Comparison of ENCODE assay signal across 9 mouse cellular contexts in the genomic region with DNA sequence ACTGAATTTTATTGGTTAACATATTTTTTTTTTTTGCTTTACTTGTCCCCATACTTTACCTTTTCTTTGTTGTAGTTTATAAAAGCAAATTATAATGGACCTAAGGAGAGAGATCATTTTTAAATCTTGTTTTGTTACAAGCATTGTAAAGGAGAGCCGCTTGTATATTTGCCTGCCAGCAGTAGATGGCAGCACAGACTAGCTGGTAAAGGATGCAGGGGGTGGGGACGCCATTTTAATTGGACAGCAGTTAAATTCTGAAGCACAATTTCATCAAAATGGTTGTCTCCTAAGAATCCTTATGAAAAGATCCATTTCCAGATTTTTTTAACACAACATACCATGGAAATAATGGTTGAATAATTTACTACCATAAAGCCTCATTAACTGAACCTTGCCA.
DNase-seq lines count a peak whose midpoint lies in the region; ATAC-seq and TF ChIP-seq lines count a peak whose summit lies in the region.
"Had no signal": no experiment of that assay in that cellular context is flagged by ENCODE, and none has a peak within 500 bp of the region (broad histone marks: within the 10 kb centered on the region; RNA-seq: fewer than 3 reads in every experiment).

No protein-coding gene starts in this region.

- 15% methylated on average over 2 of the region's 2 CpGs for WGBS in heart, embryonic 10.5 days
- WGBS in heart, embryonic 12.5 days: 13% methylated on average over 2 of the region's 2 CpGs
- 23% methylated on average over 2 of the region's 2 CpGs for WGBS in thymus, adult 2 months
- 32% methylated on average over 2 of the region's 2 CpGs for WGBS in midbrain, embryonic 15.5 days

- no peak for TF ChIP-seq CTCF in thymus, adult 2 months (IDR thresholded peaks at IDR 0.05; ENCODE audit: borderline replicate concordance, control insufficient read depth, extremely low read depth, insufficient read depth, low read length, poor library complexity)

- no peak for TF ChIP-seq POLR2A in thymus, adult 2 months (IDR thresholded peaks at IDR 0.05; ENCODE audit: control insufficient read depth, extremely low read depth, insufficient read depth, low read length, poor library complexity)

- no peaks in the 10 kb centered on the region for H3K4me1 ChIP-seq in heart, embryonic 10.5 days
- H3K4me1 ChIP-seq in heart, embryonic 12.5 days (replicated peaks): no peaks in the 10 kb centered on the region
- no peaks in the 10 kb centered on the region for H3K4me1 ChIP-seq in thymus, adult 2 months (replicated peaks; ENCODE audit: control insufficient read depth, insufficient read depth, low read length)
- H3K4me1 ChIP-seq in midbrain, embryonic 15.5 days: no peaks in the 10 kb centered on the region
- H3K4me1 ChIP-seq: neural tube, embryonic 13.5 days had no signal

- H3K9me3 ChIP-seq in heart, embryonic 10.5 days: no peaks in the 10 kb centered on the region
- H3K9me3 ChIP-seq in heart, embryonic 12.5 days (replicated peaks): no peaks in the 10 kb centered on the region
- H3K9me3 ChIP-seq in midbrain, embryonic 15.5 days: no peaks in the 10 kb centered on the region
- H3K9me3 ChIP-seq: neural tube, embryonic 13.5 days had no signal

- H3K36me3 ChIP-seq in heart, embryonic 10.5 days: no peaks in the 10 kb centered on the region
- H3K36me3 ChIP-seq in heart, embryonic 12.5 days: no peaks in the 10 kb centered on the region
- no peaks in the 10 kb centered on the region for H3K36me3 ChIP-seq in thymus, adult 2 months (ENCODE audit: control insufficient read depth, insufficient read depth, low read length)
- H3K36me3 ChIP-seq in midbrain, embryonic 15.5 days (replicated peaks): no peaks in the 10 kb centered on the region

- ATAC-seq in heart, embryonic 12.5 days (ENCODE audit: insufficient number of reproducible peaks, low FRiP score): no peak
- ATAC-seq in midbrain, embryonic 15.5 days (replicated peaks): no peak; the same call in 1 of the 2 replicates

- peak; percentile 75 for DNase-seq in heart, embryonic 10.5 days (ENCODE audit: low spot score)
- peak; percentile 4 for DNase-seq in thymus, postnatal 4 days
- DNase-seq in thymus, adult 2 months: no peak
- DNase-seq in embryo, embryonic 10 days (ENCODE audit: low spot score): peak; percentile 26
- peak; percentile 20 to 37 for DNase-seq in layer of hippocampus, postnatal 10 days (ENCODE audit: low spot score in 2 of 2)
- DNase-seq in skeletal muscle tissue, adult 2 months (ENCODE audit: low read depth, low spot score): peak; percentile 1

- no peak overlapping the region for H3K4me2 ChIP-seq in heart, embryonic 12.5 days
- no peak overlapping the region for H3K4me2 ChIP-seq in midbrain, embryonic 15.5 days
- H3K4me2 ChIP-seq: neural tube, embryonic 13.5 days had no signal

- H3K27ac ChIP-seq in heart, embryonic 10.5 days: no peak overlapping the region
- H3K27ac ChIP-seq in heart, embryonic 12.5 days (ENCODE audit: poor library complexity, severe bottlenecking): no peak overlapping the region
- H3K27ac ChIP-seq in thymus, adult 2 months (ENCODE audit: control insufficient read depth, insufficient read depth, low read length): no peak overlapping the region
- H3K27ac ChIP-seq in midbrain, embryonic 15.5 days: no peak overlapping the region
- H3K27ac ChIP-seq: neural tube, embryonic 13.5 days had no signal

- no peak overlapping the region for H3K9ac ChIP-seq in heart, embryonic 12.5 days
- H3K9ac ChIP-seq in midbrain, embryonic 15.5 days: no peak overlapping the region
- H3K9ac ChIP-seq: neural tube, embryonic 13.5 days had no signal

- no peaks in the 10 kb centered on the region for H3K27me3 ChIP-seq in heart, embryonic 10.5 days (ENCODE audit: insufficient read depth, poor library complexity, severe bottlenecking)
- no peaks in the 10 kb centered on the region for H3K27me3 ChIP-seq in heart, embryonic 12.5 days (replicated peaks)
- H3K27me3 ChIP-seq in thymus, adult 2 months (ENCODE audit: control insufficient read depth, insufficient read depth, low read length): no peaks in the 10 kb centered on the region
- H3K27me3 ChIP-seq in midbrain, embryonic 15.5 days (replicated peaks): no peaks in the 10 kb centered on the region
- H3K27me3 ChIP-seq: neural tube, embryonic 13.5 days had no signal

- no peak overlapping the region for H3K4me3 ChIP-seq in heart, embryonic 10.5 days
- H3K4me3 ChIP-seq in heart, embryonic 12.5 days: no peak overlapping the region
- H3K4me3 ChIP-seq in thymus, adult 2 months (ENCODE audit: control insufficient read depth, insufficient read depth, low read length): no peak overlapping the region
- no peak overlapping the region for H3K4me3 ChIP-seq in midbrain, embryonic 15.5 days
- H3K4me3 ChIP-seq: neural tube, embryonic 13.5 days had no signal
